Mouse (Mus musculus) mature B cell (primary cell): ENCODE measurements at regions not wholly inside any gene's neighbourhood (a gene's known extent, or its start where the extent isn't known, plus 50 kb on each side); places are given as distances from the start of the nearest gene placed in this dataset.
"Not testable (repeated sequence)": the region's sequence is repeated elsewhere in the genome, so short reads cannot be mapped to it uniquely, and the experiment has no call there.

Experiments
- in situ Hi-C: fragments of 300-500 bp; cut with MboI; formaldehyde crosslinking; loops from 2 replicates; pipeline ENCODE4 v1.14.3; 2019

- in situ Hi-C loops, result no loop called here
These were observed 68.6 kb upstream of the Creb1 start for GRCm38 (mm10) chr1:64463715-64464290.

GRCm38 (mm10) chr1:64461616-64462015 is 70.8 kb upstream of the Creb1 start:
- in situ Hi-C loops, result not testable (repeated sequence)

- in situ Hi-C loops, result no loop called here
These were observed 74.6 kb upstream of the Creb1 start for GRCm38 (mm10) chr1:64457872-64458271.

GRCm38 (mm10) chr1:64449141-64449540 is 83.3 kb upstream of the Creb1 start:
- in situ Hi-C loops, result loop anchor here (5.0 to 25.0 kb wide), 3 partner anchors 487 to 787 kb away; partner anchors contain the start of gene 4933402D24Rik

GRCm38 (mm10) chr1:64448090-64448489 is 84.4 kb upstream of the Creb1 start:
- in situ Hi-C loops, result loop anchor here (5.0 to 25.0 kb wide), 3 partner anchors 486 to 786 kb away; partner anchors contain the start of gene 4933402D24Rik

GRCm38 (mm10) chr1:64446492-64446891 is 86.0 kb upstream of the Creb1 start:
- in situ Hi-C loops, result loop anchor here (5.0 to 25.0 kb wide), 3 partner anchors 484 to 784 kb away; partner anchors contain the start of gene 4933402D24Rik

- in situ Hi-C loops, result loop anchor here (5.0 to 25.0 kb wide), 3 partner anchors 484 to 784 kb away; partner anchors contain the start of gene 4933402D24Rik
These were observed 86.5 kb upstream of the Creb1 start for GRCm38 (mm10) chr1:64445919-64446318.

- in situ Hi-C loops, result loop anchor here (10.0 to 25.0 kb wide), 2 partner anchors 481 to 679 kb away; partner anchors contain the start of gene 4933402D24Rik
These were observed 89.0 kb upstream of the Creb1 start for GRCm38 (mm10) chr1:64443436-64443835.

GRCm38 (mm10) chr1:64442179-64442874 is 90.1 kb upstream of the Creb1 start:
- in situ Hi-C loops, result loop anchor here (10.0 to 25.0 kb wide), 2 partner anchors 480 to 678 kb away; partner anchors contain the start of gene 4933402D24Rik

GRCm38 (mm10) chr1:64423256-64423655 is 109.2 kb upstream of the Creb1 start:
- in situ Hi-C loops, result no loop called here

GRCm38 (mm10) chr1:64418567-64418966 is 113.9 kb upstream of the Creb1 start:
- in situ Hi-C loops, result no loop called here

- in situ Hi-C loops, result no loop called here
These were observed 116.5 kb upstream of the Creb1 start for GRCm38 (mm10) chr1:64415906-64416305.

GRCm38 (mm10) chr1:64413181-64413560 is 119.3 kb upstream of the Creb1 start:
- in situ Hi-C loops, result no loop called here

GRCm38 (mm10) chr1:64412481-64413180 is 119.8 kb upstream of the Creb1 start:
- in situ Hi-C loops, result no loop called here

- in situ Hi-C loops, result no loop called here
These were observed 120.5 kb upstream of the Creb1 start for GRCm38 (mm10) chr1:64411851-64412480.

GRCm38 (mm10) chr1:64408807-64409582 is 123.5 kb upstream of the Creb1 start:
- in situ Hi-C loops, result no loop called here

- in situ Hi-C loops, result no loop called here
These were observed 140.9 kb upstream of the Creb1 start for GRCm38 (mm10) chr1:64391525-64391924.

GRCm38 (mm10) chr1:64381264-64381663 is 151.2 kb upstream of the Creb1 start:
- in situ Hi-C loops, result no loop called here

- in situ Hi-C loops, result not testable (repeated sequence)
These were observed 156.0 kb upstream of the Creb1 start for GRCm38 (mm10) chr1:64376426-64376825.

GRCm38 (mm10) chr1:64374286-64375071 is 158.0 kb upstream of the Creb1 start:
- in situ Hi-C loops, result no loop called here
